Mouse (Mus musculus) heart, adult 10 weeks (tissue): ENCODE measurements around the gene H2afb1. TPM values are rescaled to one million over a fixed set of nuclear protein-coding genes. Genes with fewer than 3 reads are reported as not detected.

Experiments used
- polyA plus RNA-seq: library from polyadenylated mRNA; stranded (reverse); fragments of 350-450 nt; fragmentation: Illumina TruSeq; extraction: RNeasy Lipid Tissue Mini Kit (QIAGEN cat#74804); gene quantifications from one replicate; pipeline ENCODE4 v1.2.3, GENCODE M21; 2014; ENCODE audit warnings: low read depth, low replicate concordance

Gene H2afb1
- not detected for polyA plus RNA-seq

DNA sequence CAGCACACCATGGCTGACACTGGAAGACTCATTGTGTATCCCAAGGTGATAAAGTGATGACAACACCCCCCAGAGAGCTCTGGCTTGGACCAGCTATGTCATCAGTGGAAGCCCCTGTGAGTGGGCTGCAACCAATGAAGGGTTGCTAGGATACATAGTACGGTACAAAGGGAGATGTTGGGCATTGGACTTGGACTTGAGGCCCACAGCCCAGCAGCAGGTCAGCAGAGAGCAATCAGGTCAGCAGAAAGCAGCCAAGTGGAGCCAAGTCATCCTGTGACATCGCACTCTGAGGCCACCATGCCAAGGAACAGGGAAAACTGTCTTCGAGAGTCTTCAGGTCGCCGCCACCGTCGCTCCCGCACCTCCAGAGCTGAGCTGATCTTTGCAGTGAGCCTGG, at the start of gene H2afb1:
Gene H2afb1 (plus strand): TSS at position 301 of the 400 bp plus-strand sequence.

